Mouse (Mus musculus): ENCODE data around the gene Pramef17.
"Not testable (repeated sequence)": the region's sequence is repeated elsewhere in the genome, so short reads cannot be mapped to it uniquely, and the experiment has no call there.

GRCm38 (mm10) chr4:143994269-143994668, at the start of gene Pramef17:
- not testable (repeated sequence) for TF ChIP-seq BHLHE40 (IDR thresholded peaks at IDR 0.05; ENCODE audit: low read depth, low read length); MYC (IDR thresholded peaks at IDR 0.05; ENCODE audit: low read depth, low read length); CTCF (conservative IDR thresholded peaks at IDR 0.05 in 1 of 2, IDR thresholded peaks at IDR 0.05 in 1 of 2; ENCODE audit: low read depth in 2 of 2, low read length in 2 of 2); ETS1 (conservative IDR thresholded peaks at IDR 0.05; ENCODE audit: low read depth, low read length); EP300 (IDR thresholded peaks at IDR 0.05; ENCODE audit: low read length); HCFC1 (IDR thresholded peaks at IDR 0.05; ENCODE audit: low read depth, low read length); ZNF384 (IDR thresholded peaks at IDR 0.05; ENCODE audit: low read depth, low read length); MAFK (IDR thresholded peaks at IDR 0.05; ENCODE audit: insufficient replicate concordance, low read length); MAX (IDR thresholded peaks at IDR 0.05; ENCODE audit: low read length); ELF1 (IDR thresholded peaks at IDR 0.05; ENCODE audit: low read depth, low read length)

Measured in CH12.LX (cell line).